Mouse (Mus musculus): ENCODE measurements around the gene Ldha.
A peak's percentile ranks its signal among the peaks of the same experiment; 100 is the strongest.

Gene Ldha

DNA sequence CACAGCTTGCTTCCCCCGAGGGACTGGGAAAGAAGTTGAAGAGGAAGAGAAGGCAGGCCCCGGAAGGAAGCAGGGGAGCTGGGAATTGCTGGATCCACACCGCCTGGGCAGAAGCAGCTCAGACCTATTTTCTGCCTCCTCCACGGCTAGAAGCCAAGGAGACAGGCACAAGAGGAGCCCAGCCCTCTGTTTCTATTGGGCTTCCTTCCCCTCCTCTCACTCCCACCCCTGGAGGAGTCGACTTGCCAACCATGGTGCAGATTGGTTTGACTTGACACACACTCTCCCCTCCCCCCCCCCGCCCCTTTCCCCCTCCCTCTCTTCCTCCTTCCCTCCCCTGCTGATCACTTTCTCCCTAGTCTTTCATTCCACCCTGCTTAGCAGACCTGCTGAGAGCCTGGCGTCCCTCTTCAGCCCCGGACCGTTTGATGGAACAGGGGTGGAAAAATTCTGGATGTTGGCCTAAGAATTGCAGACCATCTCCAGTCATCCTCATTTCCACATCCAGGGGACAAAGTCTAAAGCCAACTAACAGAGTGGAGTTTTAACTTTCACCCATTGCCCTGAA lies 3.1 kb upstream of the Ldha start:
- no peak for DNase-seq (ENCODE audit: low read depth)

DNA sequence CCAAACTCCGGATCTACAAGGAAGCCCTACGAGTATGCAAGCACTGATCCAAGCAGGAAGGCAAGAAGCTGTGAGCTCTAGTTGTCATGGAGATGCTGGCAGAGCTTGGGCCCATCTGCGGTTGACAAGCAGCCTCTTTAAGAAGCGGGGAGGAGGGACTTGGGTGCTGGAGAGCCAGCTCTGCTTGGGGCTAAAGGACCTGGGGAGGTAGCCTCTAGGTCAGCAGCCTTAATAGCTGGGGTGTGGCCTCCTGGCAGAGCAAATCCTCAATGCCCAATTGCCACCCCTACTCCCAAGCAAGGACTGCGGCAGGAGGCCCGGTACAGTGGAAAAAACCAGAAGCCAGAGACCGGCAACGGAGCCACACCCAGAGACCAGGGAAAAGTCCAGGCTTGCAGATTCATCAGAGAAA lies 2.4 kb upstream of the Ldha start:
- peak; percentile 90 for DNase-seq (ENCODE audit: low read depth)

- DNase-seq (ENCODE audit: low read depth) = no peak
Observed at GRCm38 (mm10) chr7:46839446-46839845, 1.8 kb upstream of the Ldha start.

GRCm38 (mm10) chr7:46839861-46840260 lies 1.4 kb upstream of the Ldha start:
- DNase-seq (ENCODE audit: low read depth) = no peak

- DNase-seq (ENCODE audit: low read depth) = no peak
Observed at GRCm38 (mm10) chr7:46840326-46840725, 949 bp upstream of the Ldha start.

DNA sequence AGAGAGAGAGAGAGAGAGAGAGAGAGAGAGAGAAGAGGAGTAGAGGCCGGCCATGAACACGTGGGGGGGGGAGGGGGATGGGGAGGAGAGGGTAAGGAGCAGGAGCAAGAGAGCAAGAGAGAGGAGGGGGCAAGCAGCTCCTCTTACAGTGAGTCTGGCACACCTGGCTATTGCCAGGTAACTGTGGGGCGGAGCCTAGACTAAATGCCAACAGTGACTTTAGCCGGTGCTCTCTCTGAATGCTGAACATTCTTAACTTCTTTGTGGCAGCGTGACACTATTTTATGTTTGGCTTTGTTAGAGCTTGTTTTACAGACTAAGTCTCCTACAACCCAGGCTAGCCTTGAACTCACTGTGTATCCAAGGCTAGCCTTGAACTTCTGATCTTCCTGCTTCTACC lies 1.0 kb downstream of the Ldha start:
- no peak for DNase-seq (ENCODE audit: low read depth)

DNA sequence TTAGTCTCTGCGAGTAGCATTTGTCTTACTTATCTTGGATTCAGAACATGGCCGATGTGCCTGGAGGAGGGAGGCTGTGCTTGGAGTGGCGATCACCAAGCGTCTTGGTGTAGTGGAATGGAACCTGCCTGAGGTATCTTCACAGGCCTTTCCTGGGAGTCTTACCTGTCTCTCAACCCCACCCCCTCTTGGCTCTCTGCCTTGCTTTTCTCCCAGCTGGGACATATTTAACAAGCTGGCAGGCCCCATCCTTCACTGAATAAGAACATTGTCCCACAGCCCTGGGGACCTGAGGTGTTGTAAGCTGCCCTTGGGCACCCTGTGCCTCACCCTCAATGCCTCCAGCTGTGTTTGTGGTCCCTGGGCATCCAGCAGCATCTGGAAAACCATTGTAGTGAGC lies 2.3 kb downstream of the Ldha start:
- DNase-seq (ENCODE audit: low read depth) = no peak

- DNase-seq (ENCODE audit: low read depth) = peak; percentile 60
Observed at GRCm38 (mm10) chr7:46845211-46845977, 4.1 kb downstream of the Ldha start.

DNA sequence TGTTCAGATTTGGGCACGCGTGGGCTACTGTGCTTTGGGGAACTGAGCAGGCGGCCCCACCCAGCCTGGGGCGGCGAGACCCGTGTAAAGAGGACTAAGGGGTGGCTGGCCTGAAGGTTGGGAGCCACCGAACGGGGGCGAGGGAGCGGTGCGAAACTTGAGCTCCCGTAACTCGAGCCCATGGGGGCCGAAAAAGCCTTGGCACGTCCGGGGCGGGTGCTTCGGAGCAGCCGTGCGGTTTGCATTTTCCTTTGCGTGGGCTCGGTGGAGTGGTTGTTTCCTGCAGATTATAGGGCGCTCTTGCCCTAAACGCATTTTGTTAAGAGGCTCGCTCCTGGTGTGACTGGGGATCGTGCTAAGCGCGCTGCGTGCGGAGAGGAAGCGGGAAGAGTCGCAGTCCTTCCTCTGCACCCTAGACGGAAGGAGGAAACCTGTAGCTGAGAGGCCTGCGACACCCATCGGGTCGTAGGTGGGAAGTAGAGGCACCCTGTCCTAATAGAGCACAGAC lies 4.8 kb downstream of the Ldha start:
- no peak for DNase-seq (ENCODE audit: low read depth)

DNA sequence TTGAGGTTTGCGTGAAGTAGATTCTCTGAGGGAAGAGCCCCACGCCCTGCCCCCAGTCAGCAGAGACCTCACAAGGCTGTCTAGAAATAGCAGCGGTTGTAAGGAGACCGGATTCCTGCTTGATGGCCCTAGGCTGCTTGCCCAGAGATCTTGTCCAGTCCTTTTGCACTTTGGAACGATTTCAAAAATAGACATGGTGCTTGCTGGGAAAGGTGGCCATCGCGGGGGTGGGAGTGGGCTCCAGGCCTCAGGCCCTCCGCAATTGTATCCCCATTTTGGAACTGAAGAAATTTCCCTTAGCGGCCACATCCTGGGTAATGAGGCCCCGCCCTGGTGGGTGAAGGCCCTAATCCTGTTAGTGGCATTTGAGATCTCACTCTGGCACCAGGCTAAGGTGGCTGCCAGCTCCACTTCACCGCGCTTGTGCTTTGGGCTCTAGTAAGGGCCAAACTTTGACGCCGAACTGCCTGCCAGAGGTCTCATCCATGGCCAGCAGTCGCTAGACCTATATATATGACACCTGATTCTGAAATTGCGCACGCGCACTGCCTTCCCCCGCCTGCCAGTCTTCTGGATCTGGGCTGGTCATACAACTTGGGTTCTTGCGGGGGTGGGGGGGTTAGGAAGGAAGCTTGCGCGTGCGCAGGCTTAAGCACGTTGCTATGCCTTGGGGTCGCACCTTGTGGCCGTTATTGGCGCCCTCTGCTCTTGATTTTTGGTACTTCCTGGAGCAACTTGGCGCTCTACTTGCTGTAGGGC lies 5.4 kb downstream of the Ldha start:
- no peak for DNase-seq (ENCODE audit: low read depth)

DNA sequence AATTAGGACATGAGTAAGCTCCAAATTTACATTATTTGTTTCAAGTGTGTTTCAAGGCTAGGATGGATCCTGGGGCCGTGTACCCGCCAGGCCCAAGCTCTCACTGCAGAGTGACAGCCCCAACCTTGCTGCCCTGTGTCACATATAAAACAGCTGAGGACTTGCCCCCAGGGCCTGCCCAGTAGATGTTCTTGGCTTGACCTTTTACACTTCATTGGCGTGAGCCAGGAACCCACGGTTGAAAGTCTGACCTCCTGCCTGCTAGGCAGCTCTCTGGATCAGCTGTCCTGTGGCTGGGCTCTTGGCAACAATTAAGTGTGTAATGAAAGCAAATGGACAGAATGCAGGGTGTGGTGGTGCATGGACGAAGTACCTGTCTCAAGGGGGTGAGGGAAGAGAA lies 8.0 kb downstream of the Ldha start:
- no peak for DNase-seq (ENCODE audit: low read depth)

GRCm38 (mm10) chr7:46851026-46851425 lies 9.8 kb downstream of the Ldha start:
- no peak for DNase-seq (ENCODE audit: low read depth)

DNA sequence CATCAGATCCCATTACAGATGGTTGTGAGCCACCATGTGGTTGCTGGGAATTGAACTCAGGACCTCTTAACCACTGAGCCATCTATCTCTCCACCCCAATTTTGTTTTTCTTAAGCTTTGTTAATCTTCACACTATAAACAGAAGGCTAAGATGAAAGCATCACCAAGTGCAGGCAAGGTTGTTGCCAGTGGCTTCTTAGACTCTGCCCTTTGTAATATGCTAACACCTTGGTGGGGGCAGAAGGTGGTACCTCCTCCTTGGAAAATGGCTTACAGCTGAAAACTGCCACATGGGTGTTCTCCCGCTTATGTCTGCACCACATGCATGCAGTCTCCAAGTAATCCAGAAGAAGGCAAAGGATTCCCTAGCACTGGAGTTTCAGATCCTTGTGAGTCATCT lies 11.4 kb downstream of the Ldha start:
- DNase-seq (ENCODE audit: low read depth) = no peak

DNA sequence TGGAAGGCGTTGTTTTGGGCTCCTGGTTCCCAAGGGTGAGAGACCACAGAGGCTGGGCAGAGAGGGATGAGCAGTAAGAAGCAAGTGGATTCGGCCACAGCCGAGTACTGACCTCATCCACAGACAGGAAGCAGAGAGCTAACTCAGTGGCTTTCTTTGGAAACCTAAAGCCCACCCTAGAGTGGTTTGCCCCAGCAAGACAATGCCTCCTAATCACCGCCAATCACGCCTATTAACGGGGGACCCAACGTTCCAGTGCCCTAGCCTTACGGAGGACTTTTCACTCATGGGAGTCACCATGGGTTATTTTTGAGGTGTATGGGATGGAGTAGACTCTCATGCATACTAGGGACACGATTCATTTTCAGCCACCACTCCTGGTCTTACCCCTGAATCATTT lies 12.1 kb downstream of the Ldha start:
- no peak for DNase-seq (ENCODE audit: low read depth)

GRCm38 (mm10) chr7:46855866-46856560 lies 14.7 kb downstream of the Ldha start:
- DNase-seq (ENCODE audit: low read depth) = no peak

GRCm38 (mm10) chr7:46857436-46857835 lies 16.2 kb downstream of the Ldha start:
- DNase-seq (ENCODE audit: low read depth) = no peak

DNA sequence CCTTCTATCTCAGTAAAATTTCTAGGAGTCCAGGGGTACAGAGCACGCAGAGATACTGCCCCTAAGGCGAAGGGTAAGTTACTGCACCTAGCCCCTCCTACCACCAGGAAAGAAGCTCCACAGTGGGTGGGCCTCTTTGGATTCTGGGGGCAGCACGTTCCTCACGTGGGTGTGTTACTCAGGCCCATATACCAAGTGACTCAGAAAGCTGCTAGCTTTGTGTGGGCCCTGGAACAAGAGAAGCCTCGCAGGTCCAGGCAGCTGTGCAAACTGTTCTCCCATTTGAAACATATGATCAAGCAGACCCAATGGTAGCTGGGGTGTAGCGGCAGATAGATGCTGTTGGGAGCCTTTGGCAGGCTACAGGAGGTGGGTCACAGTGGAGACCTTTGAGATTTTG lies 17.8 kb downstream of the Ldha start:
- no peak for DNase-seq (ENCODE audit: low read depth)

GRCm38 (mm10) chr7:46860996-46861395 lies 19.7 kb downstream of the Ldha start, which contains the start of gene Ldhc:
Gene Ldhc, plus strand, starts transcription at chr7:46861203.
- DNase-seq (ENCODE audit: low read depth) = no peak

DNA sequence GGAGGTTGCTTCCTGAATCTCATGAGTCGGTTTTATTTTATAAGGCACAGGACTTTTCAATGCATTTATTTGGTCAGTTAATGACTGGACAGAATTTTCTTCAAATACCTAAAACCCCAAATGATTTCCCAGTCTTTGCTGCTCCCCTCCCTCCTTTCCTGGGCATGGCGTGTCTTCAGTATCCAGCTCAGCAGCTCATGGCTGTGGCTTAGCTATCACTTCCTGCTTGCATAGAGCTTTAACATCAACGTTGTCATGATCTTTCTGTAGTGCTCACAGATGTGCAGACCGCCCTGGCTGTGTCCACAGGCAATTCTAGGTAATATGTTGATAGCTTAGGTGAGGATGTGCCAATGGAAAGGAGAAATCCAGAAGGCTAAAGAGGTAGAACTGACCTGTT lies 30.7 kb downstream of the Ldha start:
- DNase-seq (ENCODE audit: low read depth) = no peak

DNA sequence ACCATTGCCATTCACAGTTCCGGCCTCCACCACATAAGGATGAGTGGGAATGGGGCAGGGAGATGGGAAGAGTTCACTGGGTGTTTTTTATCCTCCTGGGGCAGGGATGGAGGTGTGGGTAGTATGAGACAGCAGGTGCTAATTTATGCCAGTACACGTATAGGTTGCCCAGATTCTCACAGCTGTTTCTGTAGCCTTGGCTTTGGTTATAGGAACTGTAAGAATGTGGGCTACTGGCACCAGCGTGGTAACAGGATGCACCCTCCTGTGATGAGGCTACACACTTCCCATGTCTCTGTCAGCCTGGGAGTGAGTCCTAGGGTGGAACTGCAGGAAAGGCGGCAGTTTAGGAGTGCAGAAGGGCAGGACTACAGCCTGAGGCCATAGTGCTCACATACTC lies 35.6 kb downstream of the Ldha start:
- no peak for DNase-seq (ENCODE audit: low read depth)

- no peak for DNase-seq (ENCODE audit: low read depth)
Observed at GRCm38 (mm10) chr7:46877255-46877654, 36.0 kb downstream of the Ldha start.

DNA sequence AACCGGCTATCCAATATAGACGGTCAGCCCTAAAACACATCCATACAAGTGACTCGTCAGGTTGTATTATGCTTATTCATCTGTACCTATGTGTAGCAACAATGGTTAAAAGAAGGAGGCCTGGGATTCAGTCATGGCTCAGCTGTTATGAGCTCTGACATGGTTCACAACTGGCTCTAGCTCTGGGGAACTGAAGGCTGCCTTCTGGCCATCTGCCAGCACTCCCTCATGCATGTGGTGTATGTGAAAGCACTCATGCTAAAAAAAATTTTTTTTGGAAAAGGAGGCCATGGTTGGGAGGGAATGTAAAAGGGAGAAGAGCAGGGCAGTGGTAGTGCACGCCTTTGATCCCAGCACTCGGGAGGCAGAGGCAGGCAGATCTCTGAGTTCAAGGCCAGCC lies 38.6 kb downstream of the Ldha start:
- no peak for DNase-seq (ENCODE audit: low read depth)

All from fibroblast of lung, adult 2 months (primary cell).